Mouse (Mus musculus) testis, adult 2 months (tissue): ENCODE results near the gene Fermt3. TPM values are rescaled to one million over a fixed set of nuclear protein-coding genes. Genes with fewer than 3 reads are reported as not detected.

Experiments used
- H3K27ac ChIP-seq: fragments of 200-500 bp; 2 replicates; pipeline ENCODE4 v1.5.1; 2012; ENCODE audit warnings: low read depth, low read length; ENCODE audit not compliant: control insufficient read depth, insufficient read depth
- H3K27me3 ChIP-seq: fragments of 200-500 bp; 2 replicates; pipeline ENCODE4 v1.6.1; 2012; ENCODE audit warnings: mild to moderate bottlenecking, low read length, moderate library complexity; ENCODE audit not compliant: control insufficient read depth, insufficient read depth
- H3K36me3 ChIP-seq: fragments of 200-500 bp; 2 replicates; pipeline ENCODE4 v1.6.1; 2012; ENCODE audit warnings: mild to moderate bottlenecking, low read length; ENCODE audit not compliant: control insufficient read depth, insufficient read depth
- H3K4me1 ChIP-seq: fragments of 200-500 bp; 2 replicates; pipeline ENCODE4 v1.6.1; 2012; ENCODE audit warnings: low read length; ENCODE audit not compliant: control insufficient read depth, insufficient read depth
- H3K4me3 ChIP-seq: fragments of 200-500 bp; 2 replicates; pipeline ENCODE4 v1.5.1; 2012; ENCODE audit warnings: low read depth, mild to moderate bottlenecking, low read length, moderate library complexity, mixed read lengths; ENCODE audit not compliant: control insufficient read depth
- CTCF ChIP-seq: fragments of 200-500 bp; IDR thresholded peaks from 2 replicates; pipeline ENCODE4 v1.5.1; 2012; ENCODE audit warnings: low read depth, mild to moderate bottlenecking, inconsistent platforms, low read length, moderate library complexity; ENCODE audit not compliant: control insufficient read depth, insufficient read depth, insufficient replicate concordance
- POLR2A ChIP-seq: fragments of 200-500 bp; IDR thresholded peaks from 2 replicates; pipeline ENCODE4 v1.6.1; 2012; ENCODE audit warnings: low read depth, mild to moderate bottlenecking, inconsistent platforms, low read length, moderate library complexity; ENCODE audit not compliant: control insufficient read depth
- polyA plus RNA-seq: library from polyadenylated mRNA; depleted of rRNA; stranded (reverse); fragments of >200 nt; gene quantifications from 2 replicates; pipeline ENCODE4 v1.2.3, GENCODE M21; 2012

The Fermt3 gene
- polyA plus RNA-seq, 1 experiment, result 1.3 TPM

DNA sequence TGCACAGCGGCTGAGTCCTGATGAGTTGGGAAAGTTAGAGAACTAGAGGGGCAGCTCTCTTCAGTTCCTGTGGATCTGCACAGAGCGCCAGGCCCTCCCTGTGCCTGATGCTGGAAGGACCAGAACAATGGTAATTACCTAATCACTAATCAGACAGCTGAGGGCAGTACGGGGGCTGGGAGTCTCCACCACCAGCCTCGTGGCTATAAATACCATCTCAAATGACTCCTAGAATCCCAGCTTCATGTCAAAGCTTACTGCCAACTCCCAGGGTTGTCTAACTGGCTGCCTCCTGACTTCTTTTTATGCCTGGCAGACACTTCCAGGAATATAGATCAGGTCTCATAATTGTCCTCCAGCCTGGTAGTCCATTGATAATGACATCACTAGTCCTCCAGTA lies 25.4 kb upstream of the Fermt3 start:
- Histone ChIP-seq H3K4me1 (no peaks in the 10 kb centered on the region; the same call in 1 of the 2 replicates), H3K4me3 (no peak overlapping the region), H3K36me3 (no peaks in the 10 kb centered on the region), H3K27ac (no peak overlapping the region), H3K27me3 (no peaks in the 10 kb centered on the region)
- TF ChIP-seq CTCF (no peak), POLR2A (no peak)

DNA sequence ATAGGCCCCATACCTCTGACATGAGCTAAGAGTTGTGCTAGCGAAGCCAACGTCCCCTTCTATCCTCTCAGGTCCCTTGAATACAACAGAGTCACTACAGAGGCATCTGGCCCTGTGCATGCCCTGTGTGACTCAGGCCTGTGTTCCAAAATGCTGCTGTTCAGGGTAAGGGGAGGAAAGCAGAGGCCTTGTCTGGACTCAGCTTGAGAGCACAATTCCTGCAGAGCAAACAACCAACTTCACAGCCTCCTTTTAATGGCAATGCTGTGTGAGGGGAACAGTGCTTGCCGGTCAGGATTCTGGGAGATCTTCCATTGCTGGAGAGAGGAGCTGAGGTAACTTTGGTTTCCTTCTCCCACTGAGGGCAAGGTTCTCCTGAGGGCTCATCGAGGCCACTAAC lies 25.0 kb upstream of the Fermt3 start:
- TF ChIP-seq POLR2A (no peak), CTCF (no peak)
- Histone ChIP-seq H3K27me3 (no peaks in the 10 kb centered on the region), H3K27ac (no peak overlapping the region), H3K4me1 (no peaks in the 10 kb centered on the region; the same call in 1 of the 2 replicates), H3K4me3 (no peak overlapping the region), H3K36me3 (no peaks in the 10 kb centered on the region)

GRCm38 (mm10) chr19:7041171-7041570 lies 21.9 kb upstream of the Fermt3 start:
- H3K27ac ChIP-seq, result no peak overlapping the region
- no peaks in the 10 kb centered on the region for H3K27me3 ChIP-seq
- no peaks in the 10 kb centered on the region for H3K36me3 ChIP-seq
- peaks cover 5% of the 10 kb centered on the region for H3K4me1 ChIP-seq
- peak overlapping the region; percentile 96; the same call in 1 of the 2 replicates for H3K4me3 ChIP-seq
- no peak for TF ChIP-seq CTCF
- no peak for TF ChIP-seq POLR2A

- no peak; the same call in 1 of the 2 replicates for TF ChIP-seq POLR2A
- TF ChIP-seq CTCF, result no peak
- H3K4me3 ChIP-seq, result peak overlapping the region; percentile 96
These were observed 21.4 kb upstream of the Fermt3 start for GRCm38 (mm10) chr19:7040637-7041130.

GRCm38 (mm10) chr19:7039841-7040636 lies 20.8 kb upstream of the Fermt3 start, which contains the start of gene Stip1:
Gene Stip1 (minus strand): TSS chr19:7039967.
- Histone ChIP-seq H3K4me1 (peaks cover 5% of the 10 kb centered on the region), H3K4me3 (peak within 1 kb of the TSS; percentile 96), H3K27ac (peak within 1 kb of the TSS; percentile 96), H3K36me3 (no peaks in the 10 kb centered on the region), H3K27me3 (no peaks in the 10 kb centered on the region)
- TF ChIP-seq POLR2A, result peak; percentile 79
- no peak for TF ChIP-seq CTCF

More at GRCm38 (mm10) chr19:7040637-7041130, 21.4 kb upstream of the Fermt3 start:
- Histone ChIP-seq H3K27me3 (no peaks in the 10 kb centered on the region), H3K4me1 (peaks cover 5% of the 10 kb centered on the region), H3K36me3 (no peaks in the 10 kb centered on the region), H3K27ac (peak overlapping the region; percentile 87)

- H3K27me3 ChIP-seq, result no peaks in the 10 kb centered on the region
- H3K36me3 ChIP-seq, result no peaks in the 10 kb centered on the region
- TF ChIP-seq CTCF (no peak), POLR2A (no peak)
- peak overlapping the region; percentile 96 for H3K27ac ChIP-seq
- peaks cover 5% of the 10 kb centered on the region for H3K4me1 ChIP-seq
- peak overlapping the region; percentile 96 for H3K4me3 ChIP-seq
These were observed 19.9 kb upstream of the Fermt3 start for GRCm38 (mm10) chr19:7039088-7039720.

DNA sequence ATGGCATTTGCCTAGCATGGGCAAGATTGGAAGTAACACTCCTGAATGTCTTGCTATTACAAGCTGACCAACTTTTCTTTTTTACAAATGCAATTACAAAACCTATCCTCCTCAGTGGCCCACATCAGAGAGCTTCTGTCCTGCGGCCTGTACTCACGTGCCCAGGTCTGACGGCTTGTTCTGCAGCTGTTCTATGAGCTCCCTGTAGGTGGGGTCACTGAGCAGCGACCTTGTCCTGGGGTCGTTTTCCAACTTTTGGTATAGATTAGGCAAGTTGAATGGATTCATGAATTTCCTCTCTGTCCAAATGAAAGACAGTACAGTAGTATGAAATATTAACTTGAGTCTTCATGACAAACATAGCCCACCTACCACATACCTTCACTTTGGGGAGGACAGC lies 14.7 kb upstream of the Fermt3 start:
- no peaks in the 10 kb centered on the region for H3K27me3 ChIP-seq
- TF ChIP-seq CTCF, result no peak
- no peak for TF ChIP-seq POLR2A
- H3K4me1 ChIP-seq, result peaks cover 5% of the 10 kb centered on the region
- no peak overlapping the region for H3K4me3 ChIP-seq
- H3K36me3 ChIP-seq, result peaks cover 4% of the 10 kb centered on the region; the same call in 1 of the 2 replicates
- H3K27ac ChIP-seq, result no peak overlapping the region
